Mouse (Mus musculus) stomach, embryonic 15.5 days (tissue): ENCODE results near the gene C4b. TPM values are rescaled to one million over a fixed set of nuclear protein-coding genes. Genes with fewer than 3 reads are reported as not detected.
"Not testable (repeated sequence)": the region's sequence is repeated elsewhere in the genome, so short reads cannot be mapped to it uniquely, and the experiment has no call there.

Experiments
- ATAC-seq: fragments of 200-750 bp; cut with Nextera tagmentation; 2 replicates; pipeline ENCODE4 v1.8.0; 2017; ENCODE audit warnings: low read depth, moderate number of reproducible peaks, moderate TSS enrichment; ENCODE audit not compliant: insufficient read depth, low FRiP score
- H3K27ac ChIP-seq: fragments of 300-500 bp; sonication (generic); 2 replicates; pipeline ENCODE4 v1.5.1; 2015; ENCODE audit warnings: mild to moderate bottlenecking, inconsistent platforms
- H3K27me3 ChIP-seq: fragments of 300-500 bp; sonication (generic); replicated peaks from 2 replicates; pipeline ENCODE4 v1.6.1; 2015; ENCODE audit warnings: inconsistent platforms
- H3K36me3 ChIP-seq: fragments of 300-500 bp; sonication (generic); 2 replicates; pipeline ENCODE4 v1.6.1; 2015; ENCODE audit warnings: inconsistent platforms
- H3K4me1 ChIP-seq: fragments of 300-500 bp; sonication (generic); 2 replicates; pipeline ENCODE4 v1.6.1; 2015; ENCODE audit warnings: inconsistent platforms
- H3K4me2 ChIP-seq: fragments of 300-500 bp; sonication (generic); 2 replicates; pipeline ENCODE4 v1.6.1; 2015; ENCODE audit warnings: mild to moderate bottlenecking, inconsistent platforms
- H3K4me3 ChIP-seq: fragments of 300-500 bp; sonication (generic); replicated peaks from 2 replicates; pipeline ENCODE4 v1.5.1; 2015; ENCODE audit warnings: inconsistent platforms
- H3K9ac ChIP-seq: fragments of 300-500 bp; sonication (generic); 2 replicates; pipeline ENCODE4 v1.6.1; 2015; ENCODE audit warnings: inconsistent platforms
- H3K9me3 ChIP-seq: fragments of 300-500 bp; sonication (generic); 2 replicates; pipeline ENCODE4 v1.6.1; 2016; ENCODE audit warnings: inconsistent platforms
- WGBS: fragments of 180-500 bp; shearing (Covaris S2); methylation state at CpG from one replicate; pipeline ENCODE4 v1.1.7; 2015; 5-methylcytosine and 5-hydroxymethylcytosine counted together
- polyA plus RNA-seq: library from polyadenylated mRNA; unstranded; fragments of >200 nt; fragmentation: Nextera tagmentation; extraction: Ambion mirVana; gene quantifications from 2 replicates; pipeline ENCODE4 v1.2.1, GENCODE M21; 2015

C4b gene
- polyA plus RNA-seq, 1 experiment from 2014 or later, result 0.65 TPM

DNA sequence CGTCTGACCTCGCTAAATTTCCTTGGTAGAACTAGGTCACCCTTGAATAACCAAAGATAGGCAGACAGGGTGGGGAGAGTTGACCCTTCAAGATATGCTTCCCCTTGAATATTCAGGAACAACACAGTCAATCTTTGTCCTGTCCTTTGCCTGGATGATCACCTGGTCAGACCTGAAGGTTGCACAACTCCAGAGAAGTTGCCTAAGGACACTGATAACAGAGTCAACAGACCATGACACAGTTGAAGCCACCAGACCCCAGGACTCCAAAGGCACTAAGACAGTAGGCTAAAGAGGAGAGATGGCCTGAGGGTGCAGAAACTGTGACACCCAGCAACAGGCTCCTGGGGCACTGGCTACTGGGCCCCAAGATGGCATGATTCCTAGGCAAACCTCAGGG is 15.8 kb downstream of the C4b start:
- H3K9ac ChIP-seq, result no peak overlapping the region

DNA sequence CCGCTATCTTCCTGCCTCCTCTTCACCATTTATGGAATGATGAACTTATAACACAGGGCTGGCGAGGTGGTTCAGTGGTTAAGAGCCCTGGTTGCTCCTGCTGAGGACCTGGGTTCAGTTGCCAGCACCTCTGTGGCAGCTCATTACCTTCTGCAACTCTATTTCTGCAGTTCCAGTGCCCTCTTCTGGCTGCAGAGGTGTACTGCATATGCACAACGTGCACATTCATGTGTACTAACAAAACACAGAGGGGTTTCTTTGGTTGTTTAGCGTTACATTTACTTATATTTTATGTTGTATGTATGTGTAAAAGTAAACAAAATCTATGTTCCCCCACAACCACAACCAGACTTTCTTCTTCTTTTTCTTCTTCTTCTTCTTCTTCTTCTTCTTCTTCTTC is 20.6 kb downstream of the C4b start:
- Histone ChIP-seq H3K27me3 (no peaks in the 10 kb centered on the region), H3K27ac (no peak overlapping the region), H3K4me3 (no peak overlapping the region), H3K9me3 (no peaks in the 10 kb centered on the region), H3K9ac (no peak overlapping the region), H3K36me3 (no peaks in the 10 kb centered on the region), H3K4me1 (no peaks in the 10 kb centered on the region), H3K4me2 (no peak overlapping the region)
- ATAC-seq, result no peak
- WGBS, result 86% methylated on average over 4 of the region's 4 CpGs

More for the DNA sequence above, 15.8 kb downstream of the C4b start:
- Histone ChIP-seq H3K4me1 (no peaks in the 10 kb centered on the region), H3K9me3 (no peaks in the 10 kb centered on the region), H3K36me3 (no peaks in the 10 kb centered on the region), H3K4me2 (no peak overlapping the region), H3K4me3 (no peak overlapping the region), H3K27ac (no peak overlapping the region), H3K27me3 (no peaks in the 10 kb centered on the region)
- WGBS, result 84% methylated on average over 2 of the region's 2 CpGs
- ATAC-seq, result no peak

DNA sequence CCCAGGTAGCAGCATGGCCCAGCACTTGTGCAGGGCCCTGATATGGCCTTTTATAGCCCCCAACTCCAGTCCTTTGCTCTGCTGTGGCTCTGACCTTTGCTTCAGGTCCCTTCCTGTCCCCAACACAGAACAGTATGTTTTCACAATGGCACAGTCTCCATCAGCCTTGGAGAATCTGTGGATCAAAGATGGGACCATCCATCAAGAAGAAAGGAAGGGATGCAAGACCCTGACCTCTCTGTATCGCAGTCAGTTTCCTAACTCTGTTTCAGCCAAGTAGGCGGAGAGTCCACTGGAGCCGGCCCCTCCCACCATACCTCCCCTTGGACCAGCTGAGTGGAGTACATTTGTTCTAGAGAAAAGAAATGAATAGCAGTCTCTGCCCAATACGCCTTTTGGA is 21.4 kb downstream of the C4b start:
- H3K27me3 ChIP-seq, H3K27ac ChIP-seq, ATAC-seq, H3K9me3 ChIP-seq, H3K4me2 ChIP-seq, H3K4me1 ChIP-seq, H3K4me3 ChIP-seq, H3K36me3 ChIP-seq, H3K9ac ChIP-seq: not testable (repeated sequence)
- WGBS, result 81% methylated on average over 4 of the region's 4 CpGs

DNA sequence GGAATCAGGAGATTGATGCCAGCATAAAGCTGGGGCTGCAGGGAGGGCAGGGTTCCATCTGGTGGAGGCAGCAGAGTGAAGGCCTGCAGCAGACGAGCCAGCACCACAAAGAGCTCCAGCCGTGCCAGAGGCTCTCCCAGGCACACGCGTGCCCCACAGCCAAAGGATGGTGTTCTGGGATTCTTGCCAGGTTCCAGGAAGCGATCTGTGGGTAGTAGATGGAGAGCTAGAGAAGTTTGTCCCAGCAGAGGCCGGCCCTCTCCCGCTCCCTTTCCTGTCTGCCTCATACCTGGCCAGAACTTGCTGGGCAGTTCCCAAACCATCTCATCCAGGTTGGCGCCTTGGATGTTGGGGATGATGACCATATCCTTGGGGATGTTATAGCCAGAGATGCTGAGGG is 23.8 kb downstream of the C4b start:
- WGBS, result 79% methylated on average over 8 of the region's 8 CpGs

DNA sequence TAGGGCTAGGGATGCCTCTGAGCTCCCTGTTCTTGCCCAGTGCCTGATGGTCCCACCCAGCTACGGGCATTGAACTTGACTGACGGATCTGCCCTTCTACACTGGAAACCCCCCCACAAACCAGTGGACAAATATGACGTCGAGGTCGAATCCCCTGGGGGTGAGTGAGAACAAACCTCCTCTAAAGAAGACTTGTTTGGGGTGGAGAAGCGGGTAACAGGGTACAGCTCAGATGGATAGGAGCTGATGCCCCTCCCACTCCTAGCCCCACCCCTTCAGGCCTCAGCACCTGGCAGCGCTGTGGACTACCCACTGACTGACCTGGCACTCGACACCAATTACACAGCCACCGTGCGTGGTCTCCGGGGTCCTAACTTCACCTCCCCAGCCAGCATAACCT is 26.3 kb downstream of the C4b start:
- WGBS, result 77% methylated on average over 11 of the region's 11 CpGs
- no peaks in the 10 kb centered on the region for H3K4me1 ChIP-seq
- no peak overlapping the region for H3K4me3 ChIP-seq
- H3K36me3 ChIP-seq, result no peaks in the 10 kb centered on the region
- H3K9ac ChIP-seq, result no peak overlapping the region
- no peak for ATAC-seq
- no peaks in the 10 kb centered on the region for H3K9me3 ChIP-seq
- H3K27me3 ChIP-seq, result no peaks in the 10 kb centered on the region
- no peak overlapping the region for H3K27ac ChIP-seq
- no peak overlapping the region for H3K4me2 ChIP-seq

More for the DNA sequence above, 23.8 kb downstream of the C4b start:
- not testable (repeated sequence) for H3K9me3 ChIP-seq, H3K27me3 ChIP-seq, H3K36me3 ChIP-seq, H3K4me3 ChIP-seq, ATAC-seq, H3K4me2 ChIP-seq, H3K27ac ChIP-seq, H3K4me1 ChIP-seq, H3K9ac ChIP-seq

DNA sequence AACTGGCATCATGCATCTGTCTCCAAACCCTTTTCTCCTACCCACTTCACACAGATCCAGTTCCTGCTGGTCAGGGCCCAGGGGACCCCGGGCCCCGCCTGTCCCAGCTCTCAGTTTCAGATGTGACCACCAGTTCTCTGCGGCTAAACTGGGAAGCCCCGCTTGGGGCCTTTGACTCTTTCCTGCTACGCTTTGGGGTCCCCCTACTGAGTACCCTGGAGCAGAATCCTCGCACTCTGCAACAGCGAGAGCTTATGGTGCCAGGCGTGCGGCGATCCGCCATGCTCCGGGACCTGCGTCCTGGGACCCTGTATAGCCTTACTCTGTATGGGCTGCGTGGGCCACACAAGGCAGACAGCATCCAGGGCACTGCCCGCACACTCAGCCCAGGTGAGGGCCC is 27.4 kb downstream of the C4b start:
- H3K27ac ChIP-seq, result no peak overlapping the region
- no peaks in the 10 kb centered on the region for H3K9me3 ChIP-seq
- no peaks in the 10 kb centered on the region for H3K27me3 ChIP-seq
- 86% methylated on average over 15 of the region's 15 CpGs for WGBS
- H3K4me2 ChIP-seq, result no peak overlapping the region
- no peaks in the 10 kb centered on the region for H3K36me3 ChIP-seq
- no peak overlapping the region for H3K9ac ChIP-seq
- H3K4me1 ChIP-seq, result no peaks in the 10 kb centered on the region
- ATAC-seq, result no peak
- H3K4me3 ChIP-seq, result no peak overlapping the region

DNA sequence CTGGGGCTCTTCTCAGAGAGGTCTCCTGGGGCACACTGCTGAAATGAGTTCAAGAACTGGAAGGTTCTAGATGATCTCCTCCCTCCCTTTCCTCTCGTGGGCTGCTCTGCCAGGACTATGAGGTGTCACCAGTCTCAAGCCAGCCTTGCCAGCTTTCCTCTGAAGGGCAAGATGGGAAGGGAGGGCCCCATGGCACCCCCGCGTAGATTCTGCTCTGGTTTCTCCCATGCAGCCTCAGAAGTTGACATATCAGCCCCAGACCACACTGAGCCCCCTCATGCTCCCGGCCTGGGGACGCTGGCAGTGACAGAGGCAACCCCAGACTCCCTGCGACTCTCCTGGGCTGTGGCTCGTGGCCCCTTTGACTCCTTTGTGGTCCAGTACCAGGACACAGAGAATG is 28.2 kb downstream of the C4b start:
- H3K27ac ChIP-seq, H3K4me3 ChIP-seq, H3K4me1 ChIP-seq, H3K9ac ChIP-seq, H3K36me3 ChIP-seq, H3K27me3 ChIP-seq, H3K4me2 ChIP-seq, ATAC-seq, H3K9me3 ChIP-seq: not testable (repeated sequence)
- WGBS, result 80% methylated on average over 7 of the region's 7 CpGs

DNA sequence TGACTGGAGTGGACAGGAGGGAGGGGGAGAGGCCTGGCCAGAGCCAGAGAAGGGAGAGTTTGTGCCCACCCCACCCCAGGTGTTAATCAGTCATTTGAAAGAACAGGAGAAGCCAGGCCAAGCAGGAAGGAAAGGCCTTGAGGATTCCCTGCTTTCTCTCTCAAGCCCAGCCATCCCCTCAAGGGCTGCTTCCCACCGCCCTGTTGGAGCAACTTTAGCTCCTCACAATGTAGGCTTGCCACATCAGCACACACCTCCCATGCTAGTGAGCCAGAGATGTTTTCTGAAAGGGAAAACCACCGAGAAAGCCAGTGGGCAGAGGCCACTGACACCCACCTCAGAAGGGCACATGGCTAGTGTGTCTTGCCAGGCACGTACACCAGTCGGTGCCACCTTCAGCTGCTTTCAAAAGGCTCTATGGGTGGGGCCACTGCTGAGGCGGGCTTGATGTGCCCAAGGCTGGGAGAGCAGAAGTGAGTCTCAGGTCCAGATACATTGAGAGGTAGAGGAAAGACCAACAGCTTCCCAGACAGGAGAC is 28.7 kb downstream of the C4b start:
- H3K4me2 ChIP-seq, H3K4me3 ChIP-seq, H3K9me3 ChIP-seq, H3K4me1 ChIP-seq, H3K27ac ChIP-seq, ATAC-seq, H3K27me3 ChIP-seq, H3K36me3 ChIP-seq, H3K9ac ChIP-seq: not testable (repeated sequence)
- WGBS, result 73% methylated on average over 5 of the region's 5 CpGs

DNA sequence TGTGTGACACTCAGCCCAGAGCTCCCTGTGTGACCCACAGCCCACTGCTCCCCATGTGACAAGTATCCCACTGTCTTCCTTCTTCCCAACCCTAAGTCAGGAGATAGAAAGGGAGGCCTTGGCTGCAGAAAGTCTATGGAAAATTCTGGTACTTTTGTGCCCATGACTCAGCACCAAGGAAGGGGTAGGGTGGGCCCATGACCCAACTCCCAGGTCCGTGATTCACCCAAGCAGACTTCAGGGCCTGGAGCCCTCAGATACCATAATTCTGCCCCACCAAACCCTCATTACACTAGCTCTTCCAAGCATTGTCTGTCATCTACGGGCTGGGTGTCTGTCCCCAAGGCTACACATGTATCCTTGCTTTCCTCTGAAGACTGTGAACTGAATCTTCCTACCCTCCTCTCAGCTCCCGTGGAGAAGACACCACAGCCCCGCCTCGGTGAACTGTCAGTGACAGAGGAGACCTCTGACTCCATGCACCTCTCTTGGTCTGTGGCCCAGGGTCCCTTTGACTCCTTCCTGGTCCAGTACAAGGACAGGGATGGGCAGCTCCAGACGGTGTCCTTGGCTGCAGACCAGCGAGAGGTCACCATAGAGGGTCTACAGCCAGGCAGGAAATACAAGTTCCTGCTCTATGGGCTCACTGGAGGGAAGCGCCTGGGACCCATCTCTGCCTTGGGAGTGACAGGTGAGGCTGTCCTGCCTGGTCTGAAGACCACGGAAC is 29.3 kb downstream of the C4b start:
- H3K36me3 ChIP-seq, H3K4me2 ChIP-seq, H3K4me1 ChIP-seq, H3K4me3 ChIP-seq, H3K9ac ChIP-seq, H3K27ac ChIP-seq, H3K27me3 ChIP-seq, H3K9me3 ChIP-seq, ATAC-seq: not testable (repeated sequence)
- WGBS, result 67% methylated on average over 9 of the region's 9 CpGs

DNA sequence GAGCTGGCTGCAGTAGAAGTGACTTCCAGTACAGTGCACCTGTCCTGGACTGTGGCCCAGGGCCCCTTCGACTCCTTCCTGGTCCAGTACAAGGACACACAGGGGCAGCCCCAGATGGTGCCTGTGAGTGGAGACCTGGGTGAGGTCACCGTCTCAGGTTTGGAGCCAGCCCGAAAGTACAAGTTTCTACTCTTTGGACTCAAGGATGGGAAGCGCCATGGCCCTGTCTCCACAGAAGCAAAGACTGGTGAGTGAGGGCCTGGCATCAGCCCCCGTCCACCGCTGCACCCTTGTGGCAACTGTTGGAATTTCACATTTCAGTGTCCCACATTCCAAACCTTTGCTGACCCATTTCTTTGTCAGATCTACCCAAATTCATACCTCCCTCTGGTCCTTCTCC is 30.7 kb downstream of the C4b start:
- Histone ChIP-seq H3K27me3 (no peaks in the 10 kb centered on the region), H3K4me3 (no peak overlapping the region), H3K27ac (no peak overlapping the region), H3K36me3 (no peaks in the 10 kb centered on the region), H3K9ac (no peak overlapping the region), H3K4me2 (no peak overlapping the region), H3K9me3 (no peaks in the 10 kb centered on the region), H3K4me1 (no peaks in the 10 kb centered on the region)
- ATAC-seq, result no peak
- WGBS, result 44% methylated on average over 6 of the region's 6 CpGs

DNA sequence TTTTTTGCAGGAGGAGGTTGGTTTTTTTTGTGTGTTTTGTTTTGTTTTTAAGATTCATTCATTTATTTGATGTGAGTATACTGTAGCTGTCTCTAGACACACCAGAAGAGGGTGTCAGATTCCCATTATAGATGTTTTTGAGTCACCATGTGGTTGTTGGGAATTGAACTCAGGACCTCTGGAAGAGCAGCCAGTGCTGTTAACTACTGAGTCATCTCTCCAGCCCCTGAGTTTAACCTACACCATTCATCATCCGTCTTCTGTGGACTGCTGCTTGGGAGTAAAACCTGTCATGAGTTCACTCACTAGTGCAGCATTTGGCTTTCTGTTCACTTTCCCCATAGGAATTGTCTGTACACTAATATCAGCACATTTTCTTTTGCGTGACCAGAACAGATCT is 37.2 kb downstream of the C4b start:
- H3K27ac ChIP-seq, result not testable (repeated sequence)

DNA sequence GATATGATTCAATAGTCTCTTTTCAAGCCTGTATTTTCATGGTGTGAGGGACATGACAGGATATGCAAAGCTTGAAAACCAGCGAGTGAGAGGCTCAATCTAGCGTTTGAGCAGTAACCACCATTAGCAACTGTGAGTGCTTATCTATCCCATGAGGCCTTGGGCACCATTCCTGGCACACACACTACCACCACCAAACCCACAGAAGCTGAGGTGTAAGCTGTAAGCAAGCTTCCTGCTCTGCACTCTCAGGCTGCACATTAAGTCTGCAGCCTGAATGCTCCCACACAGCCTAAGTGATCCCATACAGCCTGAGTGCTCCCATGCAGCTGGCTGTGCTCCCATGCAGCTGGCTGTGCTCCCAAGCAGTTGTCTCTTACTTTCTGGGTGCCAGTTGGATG is 43.0 kb downstream of the C4b start:
- H3K9ac ChIP-seq, result no peak overlapping the region
- no peak overlapping the region for H3K4me2 ChIP-seq
- H3K27me3 ChIP-seq, result no peaks in the 10 kb centered on the region
- no peaks in the 10 kb centered on the region for H3K36me3 ChIP-seq
- no peak overlapping the region for H3K27ac ChIP-seq
- H3K9me3 ChIP-seq, result no peaks in the 10 kb centered on the region
- ATAC-seq, result no peak
- 64% methylated on average over 2 of the region's 2 CpGs for WGBS
- no peak overlapping the region for H3K4me3 ChIP-seq
- H3K4me1 ChIP-seq, result no peaks in the 10 kb centered on the region

More for the DNA sequence above, 37.2 kb downstream of the C4b start:
- not testable (repeated sequence) for H3K4me1 ChIP-seq, H3K4me3 ChIP-seq, H3K9ac ChIP-seq, H3K9me3 ChIP-seq, ATAC-seq, H3K4me2 ChIP-seq, H3K27me3 ChIP-seq, H3K36me3 ChIP-seq
- WGBS, result 72% methylated on average over 2 of the region's 2 CpGs
